Mouse (Mus musculus) cerebellum, postnatal 4 days (tissue): ENCODE results near the gene Mrpl51.

ENCODE experiments used
- DNase-seq, 2 experiments: peaks; one replicate each; pipeline ENCODE4 v3.0.0; 2022; ENCODE audit warnings: low spot score in 2 of 2, mixed read lengths in 1 of 2

The Mrpl51 gene

GRCm38 (mm10) chr6:125232516-125232915 lies 40.9 kb downstream of the Mrpl51 start:
- no peak for DNase-seq

- DNase-seq, result no peak
Measured at GRCm38 (mm10) chr6:125233816-125234519, 42.4 kb downstream of the Mrpl51 start.

- no peak for DNase-seq
Measured at GRCm38 (mm10) chr6:125234520-125234828, 42.9 kb downstream of the Mrpl51 start.

DNA sequence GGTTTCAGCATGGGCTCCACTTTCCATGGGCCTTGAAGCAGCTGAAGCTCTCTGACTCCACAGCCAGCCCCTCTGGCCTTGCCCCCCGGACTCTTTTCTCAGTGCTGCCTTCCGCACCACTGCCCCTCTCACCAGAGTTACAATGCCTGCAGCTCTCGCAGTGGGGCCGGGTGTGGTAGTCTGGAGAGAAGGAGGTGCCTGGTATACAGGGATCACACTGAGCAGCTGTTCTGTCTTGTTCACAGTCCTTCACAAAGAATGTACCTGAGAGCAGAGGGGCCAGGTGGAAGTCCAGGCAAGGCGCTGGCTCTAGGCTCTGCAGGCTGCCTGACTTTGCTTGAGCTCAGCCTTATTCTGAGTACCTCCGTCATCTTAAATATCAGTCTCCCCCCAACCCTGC lies 44.7 kb downstream of the Mrpl51 start:
- DNase-seq, result no peak

DNA sequence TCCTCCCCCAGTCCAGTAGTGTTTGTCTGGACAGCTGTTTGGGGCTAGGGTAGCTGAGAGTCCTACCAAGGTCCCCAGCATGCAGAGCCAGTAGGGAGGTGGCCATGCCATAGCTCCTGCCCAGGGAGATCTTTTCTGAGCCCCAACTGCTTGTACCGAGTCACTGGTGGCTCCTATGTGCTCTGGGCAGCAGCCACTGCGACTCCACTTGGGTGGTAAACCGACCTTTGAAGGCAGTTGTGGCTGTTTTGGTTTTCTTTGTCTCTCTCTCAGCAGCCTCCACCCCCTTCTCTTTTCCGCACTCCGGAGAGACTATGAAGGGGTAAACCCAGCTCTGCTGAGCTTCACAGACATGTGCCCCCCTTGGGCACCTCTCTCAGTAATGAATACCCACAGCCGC lies 45.2 kb downstream of the Mrpl51 start, which contains the start of gene Cd27:
TSS of gene Cd27 (minus strand) at position 229 of the 400 bp plus-strand sequence.
- DNase-seq, result no peak

DNA sequence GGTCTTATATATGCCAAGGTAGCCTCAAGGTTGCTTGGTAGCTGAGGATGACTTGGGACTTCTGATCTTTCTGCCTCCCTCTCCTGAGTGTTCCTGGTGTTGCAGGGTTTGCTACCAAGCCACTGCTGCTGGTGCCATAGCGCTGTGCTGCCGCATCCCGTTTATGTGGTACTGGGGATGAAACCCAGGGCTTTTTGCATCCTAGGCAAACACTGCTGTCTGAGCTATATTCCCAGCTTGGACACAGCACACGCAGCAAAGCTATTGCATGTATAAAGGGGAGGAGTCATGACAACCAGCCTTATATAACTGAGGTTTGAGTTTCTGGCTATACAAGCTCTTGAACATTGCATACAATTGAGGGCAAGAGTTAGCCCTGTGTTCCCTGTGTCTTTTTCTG lies 45.8 kb downstream of the Mrpl51 start:
- DNase-seq, result no peak

DNA sequence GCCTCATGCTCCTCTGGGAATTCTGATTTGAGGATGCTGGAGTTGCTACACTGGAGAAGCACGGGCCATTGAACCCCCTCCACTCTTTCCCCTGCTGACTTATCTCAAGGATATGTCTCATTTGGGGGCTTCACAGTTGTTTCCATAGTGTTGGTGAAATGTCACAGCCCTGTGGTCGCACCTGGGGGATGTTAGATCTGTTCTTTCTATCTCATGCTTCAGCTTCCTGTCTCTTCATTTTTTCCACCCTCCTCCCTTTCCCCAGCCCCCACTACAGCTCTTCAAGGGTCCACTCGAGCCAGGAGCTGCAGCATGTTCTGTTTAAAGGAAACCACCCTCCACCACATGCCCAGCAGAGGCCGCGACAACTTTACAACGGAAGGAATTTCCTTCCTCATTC lies 46.8 kb downstream of the Mrpl51 start:
- DNase-seq, result no peak

DNA sequence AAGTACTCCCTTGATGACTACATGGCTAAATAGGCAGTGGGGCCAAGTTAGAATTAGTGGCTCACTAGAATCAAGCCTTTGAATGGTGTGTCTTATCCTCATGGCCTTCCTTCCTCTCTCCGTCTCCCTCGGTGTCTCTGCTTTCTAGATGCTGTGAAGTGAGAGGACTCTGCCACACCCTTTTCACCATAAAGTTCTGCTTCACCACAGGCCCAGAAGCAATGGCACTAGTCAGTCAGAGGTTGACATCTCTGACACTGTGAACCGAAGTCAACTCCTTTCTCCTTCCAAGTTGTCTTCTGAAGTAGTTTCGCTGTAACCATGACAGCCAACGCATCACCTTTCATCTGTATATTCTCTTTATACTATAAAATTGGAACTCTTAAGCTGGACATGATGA lies 47.9 kb downstream of the Mrpl51 start:
- DNase-seq, result no peak

GRCm38 (mm10) chr6:125240617-125241016 lies 49.0 kb downstream of the Mrpl51 start:
- no peak for DNase-seq

DNA sequence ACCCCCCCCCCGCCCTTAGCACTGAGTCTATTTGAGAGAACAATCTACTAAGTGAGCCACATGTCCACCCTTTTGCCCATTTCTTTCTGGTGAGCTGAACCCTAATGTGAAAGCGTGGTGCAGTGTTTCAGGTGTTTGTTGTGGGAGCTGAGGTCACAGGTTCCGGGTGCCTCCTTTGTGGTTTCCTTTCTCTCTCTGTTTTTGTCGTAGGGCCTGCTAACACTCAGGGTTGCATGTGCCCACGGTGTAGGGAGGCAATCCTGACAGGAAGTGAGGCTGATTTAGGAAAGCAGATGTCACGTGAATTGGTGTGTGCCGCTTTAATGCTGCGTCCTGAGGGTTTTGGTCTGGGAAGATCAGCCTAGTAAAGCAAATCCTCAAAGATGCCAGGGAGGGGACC lies 50.0 kb downstream of the Mrpl51 start:
- no peak for DNase-seq

DNA sequence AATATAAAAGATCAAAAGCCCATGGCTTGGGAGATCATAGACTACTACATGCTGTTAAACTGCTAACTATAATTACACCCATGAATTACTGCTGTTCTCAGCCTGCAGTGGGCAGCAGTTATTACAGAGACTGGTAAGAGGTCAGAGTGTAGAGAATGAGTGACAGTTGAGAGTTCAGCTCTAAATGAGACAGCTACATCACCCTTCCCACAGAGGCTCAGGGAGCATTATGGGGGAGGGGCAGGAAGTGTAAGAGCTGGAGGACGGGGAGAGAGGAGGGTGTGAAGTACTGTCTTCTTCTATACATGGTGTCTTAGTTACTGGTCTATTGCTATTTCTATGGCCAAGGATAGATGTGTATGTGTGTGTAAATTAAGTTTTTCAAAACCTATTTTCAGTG lies 53.0 kb downstream of the Mrpl51 start:
- DNase-seq, result no peak
